Mouse (Mus musculus): ENCODE data around the gene Polr2i. TPM values are rescaled to one million over a fixed set of nuclear protein-coding genes. Genes with fewer than 3 reads are reported as not detected.
A peak's percentile ranks its signal among the peaks of the same experiment; 100 is the strongest.

Polr2i gene
- total RNA-seq, 4 experiments from 2014 or later: 54.0 to 70.5 (median 64.9) TPM

DNA sequence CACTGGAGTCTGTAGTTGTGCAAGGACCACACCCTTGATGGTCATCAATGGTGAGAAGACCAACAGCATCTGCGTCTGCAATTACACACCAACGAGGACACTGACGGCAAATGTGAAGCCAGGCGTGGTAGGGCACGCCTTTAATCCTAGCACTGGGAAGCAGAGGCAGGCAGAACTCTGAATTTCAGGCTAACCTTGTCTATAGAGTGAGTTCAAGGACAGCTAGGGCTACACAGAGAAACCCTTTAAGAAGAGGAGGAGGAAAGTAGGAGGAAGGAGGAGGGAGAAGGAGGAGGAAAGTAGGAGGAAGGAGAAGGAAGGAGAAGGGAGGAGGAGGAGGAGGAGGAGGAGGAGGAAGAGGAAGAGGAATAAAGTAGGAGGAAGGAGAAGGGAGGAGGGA, 33.8 kb downstream of the Polr2i start:
- no peak for DNase-seq (ENCODE audit: low spot score)

DNA sequence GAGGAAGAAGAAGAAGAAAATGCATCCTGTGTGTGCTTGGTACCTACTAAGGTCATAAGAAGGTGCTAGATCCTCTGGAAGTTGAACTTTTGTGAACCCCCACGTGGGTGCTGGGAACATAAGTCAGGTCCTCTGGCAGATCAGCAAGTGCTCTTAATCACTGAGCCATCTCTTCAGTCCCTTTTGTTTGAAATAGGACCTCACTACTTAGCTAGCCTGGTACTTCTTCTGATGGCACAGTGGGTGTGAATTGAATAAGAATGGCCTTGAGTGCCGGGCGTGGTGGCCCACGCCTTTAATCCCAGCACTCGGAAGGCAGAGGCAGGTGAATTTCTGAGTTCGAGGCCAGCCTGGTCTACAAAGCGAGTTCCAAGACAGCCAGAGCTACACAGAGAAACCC, 34.2 kb downstream of the Polr2i start:
- no peak for DNase-seq (ENCODE audit: low spot score)

DNA sequence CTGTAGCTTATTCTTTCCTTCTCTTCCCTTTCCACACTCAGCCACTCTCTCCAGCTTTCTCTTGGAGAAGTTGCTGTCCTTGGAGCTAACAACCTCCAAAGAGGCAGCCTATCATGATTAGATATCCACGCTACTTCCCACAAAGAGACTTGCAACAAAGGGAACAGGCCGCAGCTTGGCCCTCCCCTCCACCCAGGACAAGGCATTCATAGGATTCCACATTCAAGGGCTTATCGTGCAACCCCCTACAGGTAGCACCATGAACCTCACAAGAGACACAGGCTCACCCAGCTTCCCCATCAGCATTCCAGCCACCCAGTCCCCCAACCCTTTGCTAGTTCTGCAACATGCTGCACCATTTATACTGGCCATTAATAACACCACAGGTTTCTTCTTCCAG, 35.0 kb downstream of the Polr2i start:
- no peak for DNase-seq (ENCODE audit: low spot score)

DNA sequence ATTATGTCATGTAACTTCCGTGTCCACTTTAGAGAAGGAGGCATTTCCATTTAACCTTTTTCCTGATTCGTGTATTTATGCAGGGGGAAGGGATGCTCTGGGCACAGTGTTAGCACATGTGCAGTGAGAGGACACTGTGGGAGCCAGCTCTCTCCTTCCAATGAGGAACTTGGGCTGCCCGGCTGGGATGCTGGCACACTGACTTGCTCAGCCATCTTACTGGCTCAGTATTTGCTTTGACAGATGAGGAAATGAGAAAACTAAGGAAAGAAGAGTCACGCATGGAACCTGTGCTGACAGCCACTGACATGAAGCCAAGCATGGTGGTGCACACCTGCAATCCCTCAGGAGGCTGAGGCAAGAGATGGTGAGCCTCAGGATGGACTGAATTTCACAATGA, 37.9 kb downstream of the Polr2i start:
- no peak for DNase-seq (ENCODE audit: low spot score)

DNA sequence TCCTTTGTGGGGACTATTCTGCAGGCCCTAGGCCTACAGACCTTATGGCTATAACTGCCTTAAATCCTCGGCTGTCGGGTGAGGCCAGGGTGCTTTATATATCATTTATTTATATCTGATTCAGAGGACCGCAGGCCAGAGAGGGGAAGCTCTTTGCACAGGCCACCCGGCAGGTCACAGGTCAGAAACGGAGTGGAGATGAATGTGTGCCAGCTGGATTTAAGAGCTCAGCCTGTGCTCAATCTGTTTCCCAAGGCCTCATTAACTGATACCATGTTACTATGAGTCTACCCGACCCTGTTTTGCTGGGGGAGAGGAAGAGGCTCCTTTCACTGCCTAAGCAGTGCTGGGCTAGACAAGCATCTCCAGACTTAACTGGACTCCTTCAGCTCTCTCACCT, 42.6 kb downstream of the Polr2i start:
- no peak for DNase-seq (ENCODE audit: low spot score)

DNA sequence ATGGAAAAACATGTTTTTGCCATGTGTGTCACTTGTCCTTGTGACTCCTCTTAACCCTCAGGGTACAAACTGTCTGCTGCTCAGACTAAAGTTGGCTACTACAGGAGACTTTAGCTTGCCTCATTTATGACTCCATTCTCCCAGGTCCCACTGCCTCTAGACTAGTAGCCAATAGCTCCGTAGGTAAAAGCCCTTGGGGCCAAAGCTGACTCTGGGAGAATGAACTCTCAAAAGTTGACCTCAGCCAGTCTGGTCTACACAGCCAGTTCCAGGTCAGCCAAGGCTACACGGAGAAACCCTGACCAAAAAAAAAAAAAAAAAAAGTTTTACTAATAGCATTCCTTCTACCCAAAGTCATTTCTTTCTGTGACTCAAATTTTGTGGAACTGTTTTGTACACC, 47.2 kb downstream of the Polr2i start:
- no peak for DNase-seq (ENCODE audit: low spot score)

DNA sequence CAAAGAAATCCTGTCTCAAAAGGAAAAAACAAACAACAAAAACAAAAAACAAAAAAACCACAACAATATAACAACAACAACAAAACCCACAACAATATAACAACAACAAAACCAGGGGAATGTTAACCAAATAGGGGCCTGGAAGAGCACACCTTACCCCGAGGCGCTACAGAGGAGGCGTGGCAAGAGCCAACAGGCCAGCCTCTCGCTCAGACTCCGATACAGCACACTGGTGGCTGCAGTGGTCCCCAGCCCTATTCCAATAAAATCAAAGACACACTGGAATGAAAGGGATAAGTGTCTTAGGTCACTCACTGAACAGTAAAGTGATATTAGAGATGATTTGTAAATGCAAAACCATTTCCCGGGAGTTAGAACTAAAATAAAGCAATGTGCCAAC, 47.8 kb downstream of the Polr2i start:
- no peak for DNase-seq (ENCODE audit: low spot score)

DNA sequence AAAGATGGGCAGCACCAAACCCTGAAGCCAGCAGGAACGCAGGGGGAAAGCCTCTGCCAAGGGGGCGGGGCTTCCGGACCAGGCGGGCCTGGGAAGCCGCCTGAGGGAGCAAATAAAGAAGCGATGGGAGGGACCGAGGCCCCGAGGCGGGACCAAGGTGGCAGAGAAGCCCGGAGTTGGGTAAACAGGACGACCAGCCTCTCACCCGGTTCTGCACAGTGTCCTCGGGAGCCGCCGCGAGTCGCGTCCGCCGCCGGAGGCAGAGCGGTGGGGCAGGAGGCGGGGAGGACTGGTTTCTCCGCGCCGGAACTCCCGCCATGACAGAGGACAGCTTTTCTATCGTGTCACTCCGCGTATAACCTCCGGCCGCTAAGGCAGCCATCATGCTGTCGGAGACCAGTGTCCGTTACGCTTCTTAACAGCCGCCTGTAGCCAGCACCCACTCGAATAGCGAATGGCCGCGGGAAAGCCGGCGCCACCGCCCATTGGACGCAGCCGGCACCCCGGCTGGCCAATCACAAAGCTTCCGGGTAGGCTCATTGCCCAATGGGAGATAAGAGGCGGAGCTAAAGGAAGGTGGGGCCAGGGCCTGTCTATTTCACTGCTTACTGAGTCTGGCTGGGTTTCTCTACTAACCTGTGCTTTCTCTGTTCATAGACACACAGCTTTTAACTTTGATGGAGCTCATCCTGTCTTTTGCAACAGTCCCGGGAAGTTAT, 48.4 kb downstream of the Polr2i start, which contains the start of the genes Thap8 and Wdr62:
Gene Thap8 (plus strand): TSS at position 144 of the 719 bp plus-strand sequence.
Gene Wdr62 (minus strand): TSS at position 469 of the 719 bp plus-strand sequence.
- peak; percentile 91 for DNase-seq (ENCODE audit: low spot score)

DNA sequence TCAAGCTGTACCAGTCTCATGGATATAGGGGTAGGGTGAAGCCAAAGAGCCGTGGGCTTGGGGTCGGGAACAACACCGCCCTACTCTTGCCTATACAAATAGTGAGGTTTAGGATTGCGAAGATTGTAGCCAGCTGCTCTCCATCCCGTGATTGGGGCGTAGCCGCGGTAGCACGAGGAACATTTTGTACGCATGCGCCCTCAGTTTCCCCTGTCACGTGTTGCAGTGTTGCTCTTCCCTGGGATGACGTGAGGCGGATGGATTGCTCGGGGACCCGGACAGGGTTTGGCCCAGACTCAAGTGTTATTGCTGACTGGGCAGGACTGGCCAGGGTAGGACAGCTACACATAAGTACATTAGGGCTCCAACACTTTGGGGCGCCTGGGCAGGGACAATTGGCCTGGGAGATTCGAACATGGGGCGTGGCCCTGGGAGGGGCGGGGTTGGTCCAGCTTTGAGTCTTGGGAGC, 49.0 kb downstream of the Polr2i start:
- DNase-seq (ENCODE audit: low spot score): peak; percentile 91

DNA sequence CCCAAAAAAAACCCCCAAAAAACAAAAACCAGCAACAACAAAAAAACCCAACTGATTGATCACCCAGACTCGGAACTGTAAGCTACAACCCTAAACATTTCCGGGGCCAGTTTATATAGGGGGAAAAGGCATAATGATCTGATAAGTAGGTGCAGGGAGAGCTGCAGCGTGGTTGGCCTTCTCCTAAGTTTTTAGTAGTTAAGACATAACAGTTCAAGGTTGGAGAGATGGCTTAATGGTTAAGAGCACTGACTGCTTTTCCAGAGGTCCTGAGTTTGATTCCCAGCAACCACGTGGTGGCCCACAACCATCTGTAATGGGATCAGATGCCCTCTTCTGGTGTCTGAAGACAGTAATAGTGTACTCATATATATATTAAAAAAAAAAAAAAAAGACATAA, 49.8 kb downstream of the Polr2i start:
- DNase-seq (ENCODE audit: low spot score): no peak

DNA sequence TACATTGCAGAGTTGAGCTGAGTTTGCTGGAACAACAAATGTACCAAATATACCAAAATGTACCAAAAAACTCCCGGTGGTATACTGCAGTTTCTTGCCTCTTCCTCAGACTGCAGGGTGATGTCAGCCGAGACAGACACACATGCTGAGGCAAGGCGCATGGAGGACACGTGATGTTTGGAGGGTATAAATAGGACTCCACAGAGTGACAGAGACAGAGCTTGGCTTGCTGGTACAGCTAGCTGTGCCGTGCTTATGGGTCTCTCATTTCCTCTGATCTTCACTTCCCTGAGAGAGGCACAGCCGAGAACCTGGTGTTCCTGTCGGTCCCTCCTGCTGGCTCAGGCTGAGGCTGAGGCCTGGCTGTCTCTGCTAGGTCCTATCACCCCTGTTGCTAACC, 51.0 kb downstream of the Polr2i start:
- DNase-seq (ENCODE audit: low spot score): peak; percentile 36

Other genes starting within 250 kb of the Polr2i start
- 10 to 100 TPM; 16.9 to 27.9 (median 21.5) TPM for gene Zfp568, start 248.0 kb upstream of the Polr2i start, total RNA-seq (2022)
- 1 to 10 TPM; 2.4 to 3.0 (median 2.6) TPM for gene Zfp14, start 180.6 kb upstream of the Polr2i start, total RNA-seq (2022)
- gene Zfp82, start 159.0 kb upstream of the Polr2i start, total RNA-seq (2022): 1 to 10 TPM; 2.1 to 3.0 (median 2.6) TPM
- under 1 TPM in 1 of 4 experiments, not detected in 3; 0.28 TPM for gene Gm26920, start 141.5 kb upstream of the Polr2i start, total RNA-seq (2022)
- gene Zfp566, start 141.4 kb upstream of the Polr2i start, total RNA-seq (2022): 1 to 10 TPM in 3 of 4 experiments, under 1 TPM in 1; 0.82 to 1.8 (median 1.6) TPM
- gene Zfp260, start 137.2 kb upstream of the Polr2i start, total RNA-seq (2022): 10 to 100 TPM; 25.3 to 34.5 (median 31.3) TPM
- gene Zfp382, start 110.0 kb upstream of the Polr2i start, total RNA-seq (2022): 1 to 10 TPM; 1.5 to 4.3 (median 2.1) TPM
- gene Zfp146, start 62.2 kb upstream of the Polr2i start, total RNA-seq (2022): 10 to 100 TPM; 23.2 to 33.8 (median 28.1) TPM
- 1,000 to 10,000 TPM; 3,196 to 3,318 (median 3,289) TPM for gene Cox7a1, start 47.8 kb upstream of the Polr2i start, total RNA-seq (2022)
- 100 to 1,000 TPM; 287 to 304 (median 297) TPM for gene Capns1, start 33.1 kb upstream of the Polr2i start, total RNA-seq (2022)
- gene Tbcb, start 324 bp downstream of the Polr2i start, total RNA-seq (2022): 10 to 100 TPM; 51.2 to 62.4 (median 57.6) TPM
- gene Ovol3, start 3.8 kb downstream of the Polr2i start, total RNA-seq (2022): not detected
- gene Thap8, start 48.1 kb downstream of the Polr2i start, total RNA-seq (2022): under 1 TPM in 1 of 4 experiments, not detected in 3; 0.44 TPM
- gene Wdr62, start 48.5 kb downstream of the Polr2i start, total RNA-seq (2022): 1 to 10 TPM in 1 of 4 experiments, under 1 TPM in 3; 0.41 to 1.5 (median 0.84) TPM
- 1 to 10 TPM; 4.7 to 8.7 (median 7.4) TPM for gene Clip3, start 59.8 kb downstream of the Polr2i start, total RNA-seq (2022)
- 10 to 100 TPM; 28.6 to 34.0 (median 32.5) TPM for gene Alkbh6, start 76.8 kb downstream of the Polr2i start, total RNA-seq (2022)
- gene Syne4, start 82.9 kb downstream of the Polr2i start, total RNA-seq (2022): 1 to 10 TPM in 1 of 4 experiments, under 1 TPM in 3; 0.46 to 1.9 (median 0.76) TPM
- gene E130208F15Rik, start 89.8 kb downstream of the Polr2i start, total RNA-seq (2022): 1 to 10 TPM in 1 of 4 experiments, under 1 TPM in 3; 0.62 to 1.2 (median 0.79) TPM
- gene Sdhaf1, start 91.9 kb downstream of the Polr2i start, total RNA-seq (2022): 10 to 100 TPM; 14.0 to 16.2 (median 15.1) TPM
- 1 to 10 TPM; 1.3 to 2.4 (median 1.6) TPM for gene Lrfn3, start 130.8 kb downstream of the Polr2i start, total RNA-seq (2022)
- 10 to 100 TPM; 13.5 to 26.2 (median 16.5) TPM for gene Tyrobp, start 181.8 kb downstream of the Polr2i start, total RNA-seq (2022)
- not detected for gene Hcst, start 187.9 kb downstream of the Polr2i start, total RNA-seq (2022)
- gene Nfkbid, start 189.8 kb downstream of the Polr2i start, total RNA-seq (2022): under 1 TPM in 3 of 4 experiments, not detected in 1; 0.12 to 0.46 (median 0.28) TPM
- 1 to 10 TPM; 3.2 to 4.2 (median 3.6) TPM for gene Aplp1, start 213.6 kb downstream of the Polr2i start, total RNA-seq (2022)
- gene Kirrel2, start 225.7 kb downstream of the Polr2i start, total RNA-seq (2022): not detected
- gene Nphs1, start 226.4 kb downstream of the Polr2i start, total RNA-seq (2022): not detected

Measured in heart, adult 8-10 months (tissue).